Mouse (Mus musculus): ENCODE measurements around the gene Gabrb3. TPM values are rescaled to one million over a fixed set of nuclear protein-coding genes. Genes with fewer than 3 reads are reported as not detected.

Gabrb3 gene
- polyA plus RNA-seq, 1 experiment = 1.1 TPM

DNA sequence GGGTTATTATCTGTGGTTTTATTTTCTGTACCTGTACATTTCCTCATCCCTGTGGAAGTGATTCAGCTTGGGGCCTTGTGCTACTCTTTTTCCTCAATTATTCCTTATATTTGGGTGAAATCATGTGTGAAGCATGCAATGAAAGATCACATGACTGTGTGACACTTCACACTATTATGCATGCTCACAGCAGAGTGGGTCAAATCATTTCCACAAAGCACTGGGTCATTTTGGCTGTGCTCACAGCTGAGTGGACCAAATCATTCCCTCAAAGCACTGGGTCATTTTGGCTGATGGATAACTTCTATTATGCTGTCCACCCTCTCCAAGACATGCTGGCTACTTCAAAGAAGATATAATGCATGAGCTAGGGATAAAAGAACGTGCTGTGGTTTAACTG lies 6.6 kb upstream of the Gabrb3 start:
- Histone ChIP-seq H3K27me3 (ENCODE audit: control insufficient read depth, insufficient read depth, low read length) (no peaks in the 10 kb centered on the region), H3K4me3 (ENCODE audit: control insufficient read depth, low read depth, low read length) (no peak overlapping the region), H3K27ac (ENCODE audit: control insufficient read depth, insufficient read depth, low read depth, low read length) (no peak overlapping the region), H3K4me1 (ENCODE audit: control insufficient read depth, insufficient read depth, low read length) (no peaks in the 10 kb centered on the region), H3K36me3 (ENCODE audit: control insufficient read depth, insufficient read depth, low read length) (no peaks in the 10 kb centered on the region)
- no peak for TF ChIP-seq CTCF (IDR thresholded peaks at IDR 0.05; ENCODE audit: control insufficient read depth, insufficient read depth, insufficient replicate concordance, low read depth, low read length)
- TF ChIP-seq POLR2A (IDR thresholded peaks at IDR 0.05; ENCODE audit: control insufficient read depth, low read depth, low read length) = no peak

DNA sequence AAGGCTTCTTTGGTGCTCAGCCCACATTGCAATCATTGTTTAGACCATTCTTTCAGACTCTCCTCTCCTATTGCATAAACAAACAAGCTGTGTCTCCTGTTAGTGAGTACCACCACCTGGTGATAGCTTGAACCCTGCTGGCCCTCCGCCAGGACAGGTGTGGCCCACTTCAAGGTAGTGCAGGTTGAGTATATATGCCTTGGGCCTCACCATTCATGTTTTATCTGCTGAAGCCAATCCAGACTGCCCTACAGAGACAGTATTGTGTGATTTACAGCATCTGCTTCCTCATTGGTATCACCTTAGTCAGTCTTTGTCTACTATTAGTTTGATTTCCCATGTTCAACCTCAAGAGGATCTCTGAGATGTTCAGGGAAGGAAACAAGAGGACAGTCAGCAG lies 1.6 kb downstream of the Gabrb3 start:
- no peaks in the 10 kb centered on the region for H3K36me3 ChIP-seq (ENCODE audit: control insufficient read depth, insufficient read depth, low read length)
- TF ChIP-seq CTCF (IDR thresholded peaks at IDR 0.05; ENCODE audit: control insufficient read depth, insufficient read depth, insufficient replicate concordance, low read depth, low read length) (no peak), POLR2A (IDR thresholded peaks at IDR 0.05; ENCODE audit: control insufficient read depth, low read depth, low read length) (no peak)
- H3K4me1 ChIP-seq (ENCODE audit: control insufficient read depth, insufficient read depth, low read length) = no peaks in the 10 kb centered on the region
- H3K4me3 ChIP-seq (ENCODE audit: control insufficient read depth, low read depth, low read length) = no peak overlapping the region
- H3K27me3 ChIP-seq (ENCODE audit: control insufficient read depth, insufficient read depth, low read length) = no peaks in the 10 kb centered on the region
- H3K27ac ChIP-seq (ENCODE audit: control insufficient read depth, insufficient read depth, low read depth, low read length) = no peak overlapping the region

DNA sequence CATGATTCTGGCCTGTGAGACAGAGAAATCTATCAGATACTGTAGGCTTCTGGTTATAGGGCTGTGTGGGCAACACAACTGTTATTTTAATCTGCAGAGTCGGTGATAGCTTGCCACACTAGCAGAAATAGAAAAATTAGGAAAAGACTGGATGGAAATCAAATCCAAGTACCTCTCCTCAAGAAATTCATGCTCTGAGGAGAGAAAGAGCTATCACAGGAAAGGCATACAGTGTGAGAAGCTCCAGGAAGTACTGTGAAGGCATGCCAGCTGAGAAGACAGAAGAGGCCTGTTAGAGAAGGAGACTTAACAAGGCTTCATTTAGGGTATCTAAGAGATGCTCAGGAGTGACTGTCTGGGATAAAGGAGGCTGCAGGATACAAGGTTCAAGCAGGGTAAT lies 3.2 kb downstream of the Gabrb3 start:
- H3K27me3 ChIP-seq (ENCODE audit: control insufficient read depth, insufficient read depth, low read length) = no peaks in the 10 kb centered on the region
- TF ChIP-seq CTCF (IDR thresholded peaks at IDR 0.05; ENCODE audit: control insufficient read depth, insufficient read depth, insufficient replicate concordance, low read depth, low read length) (no peak), POLR2A (IDR thresholded peaks at IDR 0.05; ENCODE audit: control insufficient read depth, low read depth, low read length) (no peak)
- no peak overlapping the region for H3K27ac ChIP-seq (ENCODE audit: control insufficient read depth, insufficient read depth, low read depth, low read length)
- no peaks in the 10 kb centered on the region for H3K4me1 ChIP-seq (ENCODE audit: control insufficient read depth, insufficient read depth, low read length)
- H3K4me3 ChIP-seq (ENCODE audit: control insufficient read depth, low read depth, low read length) = no peak overlapping the region
- H3K36me3 ChIP-seq (ENCODE audit: control insufficient read depth, insufficient read depth, low read length) = no peaks in the 10 kb centered on the region

DNA sequence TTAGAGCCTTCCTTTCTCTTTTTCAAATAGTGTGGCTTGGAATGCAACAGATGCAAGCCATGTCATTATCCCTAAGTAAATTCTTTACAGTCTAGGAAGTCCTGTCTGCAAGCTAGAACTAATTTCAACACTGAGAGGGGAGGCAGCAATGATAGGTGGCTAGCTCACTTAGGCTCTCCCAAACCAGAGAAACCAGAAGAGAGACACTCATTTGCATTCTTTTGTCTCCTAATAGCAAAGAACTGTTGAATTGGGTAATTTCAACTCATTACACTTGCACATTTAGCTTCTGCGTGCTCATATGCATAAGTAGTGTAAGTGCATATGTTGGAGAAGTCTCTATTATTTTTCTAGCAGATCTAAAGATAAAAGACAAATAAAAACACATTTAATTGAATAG lies 28.7 kb downstream of the Gabrb3 start:
- TF ChIP-seq POLR2A (IDR thresholded peaks at IDR 0.05; ENCODE audit: control insufficient read depth, low read depth, low read length) = no peak
- TF ChIP-seq CTCF (IDR thresholded peaks at IDR 0.05; ENCODE audit: control insufficient read depth, insufficient read depth, insufficient replicate concordance, low read depth, low read length) = no peak
- Histone ChIP-seq H3K4me3 (ENCODE audit: control insufficient read depth, low read depth, low read length) (no peak overlapping the region), H3K27me3 (ENCODE audit: control insufficient read depth, insufficient read depth, low read length) (no peaks in the 10 kb centered on the region), H3K36me3 (ENCODE audit: control insufficient read depth, insufficient read depth, low read length) (no peaks in the 10 kb centered on the region), H3K4me1 (ENCODE audit: control insufficient read depth, insufficient read depth, low read length) (no peaks in the 10 kb centered on the region), H3K27ac (ENCODE audit: control insufficient read depth, insufficient read depth, low read depth, low read length) (no peak overlapping the region)

DNA sequence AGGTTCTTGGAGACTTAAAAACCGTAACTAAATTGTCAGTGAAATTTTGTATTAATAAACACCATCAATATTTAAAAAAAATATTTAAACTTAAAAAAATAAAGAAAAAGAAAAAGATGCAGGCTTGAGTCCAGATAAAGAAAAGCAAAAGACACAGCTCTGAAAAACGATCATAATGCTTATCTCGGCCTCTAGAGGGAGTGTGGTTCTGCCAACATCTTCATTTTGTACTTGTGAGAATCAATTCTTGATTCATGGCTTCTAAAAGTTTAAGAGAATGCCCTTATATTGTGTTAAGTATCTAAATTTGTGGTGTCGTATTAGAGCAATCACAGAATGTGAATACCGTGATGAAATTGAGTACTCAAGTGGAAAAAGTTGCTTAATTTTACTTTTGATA lies 40.9 kb downstream of the Gabrb3 start:
- Histone ChIP-seq H3K27ac (ENCODE audit: control insufficient read depth, insufficient read depth, low read depth, low read length) (no peak overlapping the region), H3K4me1 (ENCODE audit: control insufficient read depth, insufficient read depth, low read length) (no peaks in the 10 kb centered on the region), H3K27me3 (ENCODE audit: control insufficient read depth, insufficient read depth, low read length) (no peaks in the 10 kb centered on the region), H3K36me3 (ENCODE audit: control insufficient read depth, insufficient read depth, low read length) (no peaks in the 10 kb centered on the region), H3K4me3 (ENCODE audit: control insufficient read depth, low read depth, low read length) (no peak overlapping the region)
- no peak for TF ChIP-seq POLR2A (IDR thresholded peaks at IDR 0.05; ENCODE audit: control insufficient read depth, low read depth, low read length)
- no peak for TF ChIP-seq CTCF (IDR thresholded peaks at IDR 0.05; ENCODE audit: control insufficient read depth, insufficient read depth, insufficient replicate concordance, low read depth, low read length)

DNA sequence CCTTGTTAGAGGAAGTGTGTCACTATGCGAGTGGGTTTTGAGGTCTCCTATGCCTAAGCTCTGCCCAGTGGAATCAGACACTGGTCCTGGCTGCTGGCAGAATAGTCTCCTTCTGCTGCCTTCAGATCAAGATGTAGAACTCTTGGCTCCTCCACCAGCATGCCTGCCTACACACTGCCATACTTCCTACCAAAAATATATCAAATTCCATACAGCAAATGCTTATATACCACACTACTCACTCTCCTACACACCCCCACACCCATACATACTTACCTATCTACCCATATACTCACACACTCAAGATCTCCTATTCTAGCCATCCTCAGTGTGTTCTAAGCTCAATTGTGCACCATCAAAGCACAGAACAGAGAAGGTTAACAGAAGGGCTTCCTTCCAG lies 51.8 kb downstream of the Gabrb3 start:
- H3K27ac ChIP-seq (ENCODE audit: control insufficient read depth, insufficient read depth, low read depth, low read length) = no peak overlapping the region
- no peak overlapping the region for H3K4me3 ChIP-seq (ENCODE audit: control insufficient read depth, low read depth, low read length)
- TF ChIP-seq POLR2A (IDR thresholded peaks at IDR 0.05; ENCODE audit: control insufficient read depth, low read depth, low read length) = no peak
- TF ChIP-seq CTCF (IDR thresholded peaks at IDR 0.05; ENCODE audit: control insufficient read depth, insufficient read depth, insufficient replicate concordance, low read depth, low read length) = no peak
- no peaks in the 10 kb centered on the region for H3K4me1 ChIP-seq (ENCODE audit: control insufficient read depth, insufficient read depth, low read length)
- H3K36me3 ChIP-seq (ENCODE audit: control insufficient read depth, insufficient read depth, low read length) = no peaks in the 10 kb centered on the region
- H3K27me3 ChIP-seq (ENCODE audit: control insufficient read depth, insufficient read depth, low read length) = no peaks in the 10 kb centered on the region

DNA sequence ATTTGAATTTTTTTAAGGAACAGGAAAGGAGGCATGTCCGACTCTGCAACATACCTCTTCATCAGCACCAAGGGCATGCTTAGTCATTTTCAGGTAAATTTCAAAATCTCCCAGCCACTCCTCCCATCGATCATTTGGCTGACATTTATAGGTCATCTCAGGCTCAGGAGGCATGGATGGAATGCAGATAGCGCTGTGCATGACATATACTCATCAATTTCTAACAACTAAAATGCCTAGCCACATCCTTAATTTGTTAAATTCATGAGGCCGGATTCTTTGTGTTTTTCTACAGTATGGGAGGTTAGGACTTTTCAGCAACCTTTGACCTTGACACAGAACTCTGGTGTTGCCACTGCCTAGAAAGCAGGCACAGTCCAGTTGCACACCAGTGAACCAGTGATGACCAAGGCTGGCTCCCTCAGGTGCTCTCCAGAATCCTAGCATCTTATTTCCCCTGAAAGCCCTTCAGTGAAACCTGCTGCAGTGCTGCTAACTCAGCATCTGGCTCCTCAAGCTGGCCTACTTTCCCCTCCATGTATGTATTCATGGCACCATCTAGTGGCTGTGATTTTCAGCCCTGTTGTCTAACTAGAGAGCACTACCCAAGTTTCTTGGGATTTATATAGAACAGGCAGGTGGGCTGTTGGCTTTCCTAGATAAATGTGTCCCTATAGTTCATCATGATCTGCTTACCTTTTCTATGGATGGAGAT lies 54.5 kb downstream of the Gabrb3 start:
- H3K27me3 ChIP-seq (ENCODE audit: control insufficient read depth, insufficient read depth, low read length) = no peaks in the 10 kb centered on the region
- H3K27ac ChIP-seq (ENCODE audit: control insufficient read depth, insufficient read depth, low read depth, low read length) = no peak overlapping the region
- no peak overlapping the region for H3K4me3 ChIP-seq (ENCODE audit: control insufficient read depth, low read depth, low read length)
- TF ChIP-seq POLR2A (IDR thresholded peaks at IDR 0.05; ENCODE audit: control insufficient read depth, low read depth, low read length) (no peak), CTCF (IDR thresholded peaks at IDR 0.05; ENCODE audit: control insufficient read depth, insufficient read depth, insufficient replicate concordance, low read depth, low read length) (no peak)
- H3K36me3 ChIP-seq (ENCODE audit: control insufficient read depth, insufficient read depth, low read length) = no peaks in the 10 kb centered on the region
- no peaks in the 10 kb centered on the region for H3K4me1 ChIP-seq (ENCODE audit: control insufficient read depth, insufficient read depth, low read length)
